Mouse (Mus musculus) CH12.LX (cell line): Measurements from ENCODE around the gene Dgkh. TPM values are rescaled to one million over a fixed set of nuclear protein-coding genes. Genes with fewer than 3 reads are reported as not detected.
A peak's percentile ranks its signal among the peaks of the same experiment; 100 is the strongest.

Experiments
- DNase-seq: peaks from one replicate; pipeline ENCODE4 v3.0.0-alpha.2; 2013; ENCODE audit errors: extremely low read depth
- H3K27ac ChIP-seq: 2 replicates; pipeline ENCODE4 v1.5.1; 2012; ENCODE audit warnings: low read depth, mild to moderate bottlenecking, control low read depth, moderate library complexity; ENCODE audit not compliant: insufficient read depth
- H3K27me3 ChIP-seq: replicated peaks from 2 replicates; pipeline ENCODE3; 2012; ENCODE audit warnings: inconsistent platforms
- H3K36me3 ChIP-seq, 2 experiments: replicated peaks in 1 of 2; 2 replicates each; pipeline versions ENCODE3 to v1.6.1; 2012; ENCODE audit warnings: inconsistent platforms in 1 of 2, low read length in 1 of 2, mild to moderate bottlenecking in 1 of 2, mixed read lengths in 1 of 2, moderate library complexity in 1 of 2; ENCODE audit not compliant: control insufficient read depth in 1 of 2, insufficient read depth in 1 of 2
- H3K4me1 ChIP-seq, 2 experiments: 2 replicates each; pipeline ENCODE4 v1.6.1; 2012; ENCODE audit warnings: inconsistent platforms in 1 of 2, moderate library complexity in 1 of 2; ENCODE audit not compliant: insufficient read depth in 2 of 2, control insufficient read depth in 1 of 2
- H3K4me2 ChIP-seq: 2 replicates; pipeline ENCODE4 v1.6.1; 2012; ENCODE audit warnings: low read depth, mild to moderate bottlenecking, control low read depth; ENCODE audit not compliant: poor library complexity, insufficient read depth, severe bottlenecking
- H3K4me3 ChIP-seq, 3 experiments: fragments of 150-350 bp in 1 of 3; sonication (generic) in 1 of 3; replicated peaks in 1 of 3; 2 replicates each; pipeline versions ENCODE3 to v1.5.1; 2011 to 2012; ENCODE audit warnings: low read depth in 2 of 3, low read length in 2 of 3, mild to moderate bottlenecking in 2 of 3, moderate library complexity in 2 of 3, control low read depth in 1 of 3, improper control_type of control experiment in 1 of 3, inconsistent platforms in 1 of 3, mixed read lengths in 1 of 3; ENCODE audit not compliant: poor library complexity in 1 of 3
- H3K79me2 ChIP-seq: replicated peaks from 2 replicates; pipeline ENCODE4 v1.6.1; 2012; ENCODE audit warnings: mild to moderate bottlenecking, moderate library complexity; ENCODE audit not compliant: control insufficient read depth, poor library complexity, insufficient read depth, severe bottlenecking; ENCODE audit errors: extremely low read depth
- H3K9ac ChIP-seq: 2 replicates; pipeline ENCODE4 v1.6.1; 2012; ENCODE audit warnings: low read depth, mild to moderate bottlenecking, control low read depth, moderate library complexity; ENCODE audit not compliant: insufficient read depth
- H3K9me3 ChIP-seq: replicated peaks from 2 replicates; pipeline ENCODE3; 2012; ENCODE audit warnings: low read length, inconsistent platforms, mixed read lengths
- BHLHE40 ChIP-seq: IDR thresholded peaks from 2 replicates; pipeline ENCODE4 v1.6.1; 2011; ENCODE audit warnings: mild to moderate bottlenecking, low read depth, low read length, improper control_type of control experiment
- EP300 ChIP-seq: IDR thresholded peaks from 2 replicates; pipeline ENCODE4 v1.6.1; 2011; ENCODE audit warnings: low read length, improper control_type of control experiment
- HCFC1 ChIP-seq: IDR thresholded peaks from 2 replicates; pipeline ENCODE4 v1.6.1; 2012; ENCODE audit warnings: low read depth, mild to moderate bottlenecking, inconsistent platforms, low read length, improper control_type of control experiment
- IRF4 ChIP-seq: IDR thresholded peaks from 2 replicates; pipeline ENCODE4 v1.6.1; 2014; ENCODE audit warnings: low read depth, mild to moderate bottlenecking, inconsistent platforms, low read length, improper control_type of control experiment
- JUN ChIP-seq: IDR thresholded peaks from 2 replicates; pipeline ENCODE4 v1.6.1; 2011; ENCODE audit warnings: low read depth, mild to moderate bottlenecking, low read length, improper control_type of control experiment, moderate library complexity; ENCODE audit not compliant: insufficient read depth
- KAT2A ChIP-seq: IDR thresholded peaks from 2 replicates; pipeline ENCODE4 v1.6.1; 2012; ENCODE audit warnings: low read length, improper control_type of control experiment, inconsistent platforms; ENCODE audit not compliant: insufficient replicate concordance
- MAFK ChIP-seq: IDR thresholded peaks from 2 replicates; pipeline ENCODE4 v1.6.1; 2011; ENCODE audit warnings: low read length, improper control_type of control experiment; ENCODE audit not compliant: insufficient replicate concordance
- MAX ChIP-seq: IDR thresholded peaks from 2 replicates; pipeline ENCODE4 v1.6.1; 2011; ENCODE audit warnings: low read length, improper control_type of control experiment
- MAZ ChIP-seq: IDR thresholded peaks from 2 replicates; pipeline ENCODE4 v1.6.1; 2012; ENCODE audit warnings: low read depth, mild to moderate bottlenecking, inconsistent platforms, low read length, improper control_type of control experiment, moderate library complexity
- MYC ChIP-seq: IDR thresholded peaks from 2 replicates; pipeline ENCODE4 v1.6.1; 2011; ENCODE audit warnings: low read depth, mild to moderate bottlenecking, improper control_type of control experiment, low read length
- NELFE ChIP-seq: IDR thresholded peaks from 2 replicates; pipeline ENCODE4 v1.6.1; 2011; ENCODE audit warnings: low read depth, low read length, improper control_type of control experiment
- NRF1 ChIP-seq: IDR thresholded peaks from 2 replicates; pipeline ENCODE4 v1.6.1; 2014; ENCODE audit warnings: low read depth, mild to moderate bottlenecking, inconsistent platforms, low read length, improper control_type of control experiment, moderate library complexity
- PAX5 ChIP-seq: IDR thresholded peaks from 2 replicates; pipeline ENCODE4 v1.6.1; 2012; ENCODE audit warnings: low read length, inconsistent platforms, mixed read lengths
- RAD21 ChIP-seq: IDR thresholded peaks from 2 replicates; pipeline ENCODE4 v1.6.1; 2011; ENCODE audit warnings: low read depth, mild to moderate bottlenecking, low read length, improper control_type of control experiment, moderate library complexity
- RCOR1 ChIP-seq: conservative IDR thresholded peaks from 2 replicates; pipeline ENCODE4 v1.6.1; 2012; ENCODE audit warnings: low read depth, mild to moderate bottlenecking, inconsistent platforms, low read length, improper control_type of control experiment
- UBTF ChIP-seq: IDR thresholded peaks from 2 replicates; pipeline ENCODE4 v1.6.1; 2012; ENCODE audit warnings: low read depth, mild to moderate bottlenecking, inconsistent platforms, low read length, improper control_type of control experiment, moderate library complexity
- ZKSCAN1 ChIP-seq: IDR thresholded peaks from 2 replicates; pipeline ENCODE4 v1.6.1; 2012; ENCODE audit warnings: low read depth, inconsistent platforms, low read length, improper control_type of control experiment, borderline replicate concordance
- ZMIZ1 ChIP-seq: IDR thresholded peaks from 2 replicates; pipeline ENCODE4 v1.6.1; 2012; ENCODE audit warnings: low read depth, mild to moderate bottlenecking, inconsistent platforms, low read length, improper control_type of control experiment
- dilution Hi-C: fragments of 300-500 bp; cut with MboI; formaldehyde crosslinking; loops from 2 replicates; pipeline ENCODE4 v1.14.3; 2020; ENCODE audit warnings: low sequenced_read_pairs; ENCODE audit not compliant: extremely low pct_unique_long_range_greater_than_20kb, extremely low pct_ligation_motif_present
- in situ Hi-C: fragments of 300-500 bp; cut with MboI; formaldehyde crosslinking; loops from 3 replicates; pipeline ENCODE4 v1.14.3; 2019; ENCODE audit warnings: low sequenced_read_pairs, low pct_ligation_motif_present, low pct_unique_long_range_greater_than_20kb, mixed read lengths
- polyA plus RNA-seq: library from polyadenylated mRNA; unstranded; fragments of >175 nt; gene quantifications from 2 replicates; pipeline ENCODE4 v1.2.1, GENCODE M21; 2012; ENCODE audit warnings: low read depth; ENCODE audit not compliant: insufficient read length
- total RNA-seq, 2 experiments: library from RNA; depleted of rRNA; stranded (reverse); fragments of 300-350 nt in 1 of 2; fragments of >200 nt in 1 of 2; gene quantifications; 2 replicates each; pipeline ENCODE4 v1.2.3; 2012 to 2014

Dgkh gene
- total and polyA plus RNA-seq, 3 experiments = 0.83 to 3.3 (median 2.4) TPM

DNA sequence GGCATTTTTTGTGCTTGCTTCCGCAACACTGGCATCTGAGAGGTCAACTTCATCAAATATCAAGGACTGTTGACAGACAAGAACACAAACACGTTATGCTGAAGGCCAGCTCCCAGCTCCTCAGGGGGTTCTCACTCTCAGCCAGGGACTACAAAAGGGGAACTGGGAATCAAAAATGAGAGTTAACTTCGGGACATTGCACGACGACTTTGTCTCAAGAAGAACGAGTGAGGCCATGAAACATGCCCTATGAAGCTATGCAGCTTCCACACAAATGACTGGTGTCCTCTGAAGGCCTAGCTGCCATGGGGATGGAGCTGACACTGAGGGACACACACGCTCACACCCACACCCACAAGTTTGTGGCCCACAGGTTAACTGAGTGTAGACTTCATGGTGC is 80.9 kb downstream of the Dgkh start:
- no peak for DNase-seq
- Histone ChIP-seq H3K4me3 (no peak overlapping the region), H3K4me1 (peaks cover 4 to 10% of the 10 kb centered on the region in 2 experiments), H3K9me3 (no peaks in the 10 kb centered on the region), H3K36me3 (peaks cover 0 to 8% of the 10 kb centered on the region in 2 experiments), H3K27me3 (no peaks in the 10 kb centered on the region), H3K4me2 (no peak overlapping the region), H3K9ac (no peak overlapping the region), H3K79me2 (no peaks in the 10 kb centered on the region), H3K27ac (no peak overlapping the region)
- in situ Hi-C loops (loop anchor here (10.0 kb wide), 1 partner anchor 57 kb away; no protein-coding TSS in a partner anchor), dilution Hi-C loops (no loop called here)
- TF ChIP-seq MAFK (no peak), MAZ (no peak), UBTF (no peak), KAT2A (no peak), NELFE (no peak), IRF4 (peak; percentile 53; the same call in 1 of the 2 replicates), MYC (no peak), PAX5 (no peak), NRF1 (no peak), RAD21 (no peak), ZKSCAN1 (no peak), JUN (no peak), BHLHE40 (no peak), EP300 (peak; percentile 42; the same call in 1 of the 2 replicates), ZMIZ1 (no peak)

DNA sequence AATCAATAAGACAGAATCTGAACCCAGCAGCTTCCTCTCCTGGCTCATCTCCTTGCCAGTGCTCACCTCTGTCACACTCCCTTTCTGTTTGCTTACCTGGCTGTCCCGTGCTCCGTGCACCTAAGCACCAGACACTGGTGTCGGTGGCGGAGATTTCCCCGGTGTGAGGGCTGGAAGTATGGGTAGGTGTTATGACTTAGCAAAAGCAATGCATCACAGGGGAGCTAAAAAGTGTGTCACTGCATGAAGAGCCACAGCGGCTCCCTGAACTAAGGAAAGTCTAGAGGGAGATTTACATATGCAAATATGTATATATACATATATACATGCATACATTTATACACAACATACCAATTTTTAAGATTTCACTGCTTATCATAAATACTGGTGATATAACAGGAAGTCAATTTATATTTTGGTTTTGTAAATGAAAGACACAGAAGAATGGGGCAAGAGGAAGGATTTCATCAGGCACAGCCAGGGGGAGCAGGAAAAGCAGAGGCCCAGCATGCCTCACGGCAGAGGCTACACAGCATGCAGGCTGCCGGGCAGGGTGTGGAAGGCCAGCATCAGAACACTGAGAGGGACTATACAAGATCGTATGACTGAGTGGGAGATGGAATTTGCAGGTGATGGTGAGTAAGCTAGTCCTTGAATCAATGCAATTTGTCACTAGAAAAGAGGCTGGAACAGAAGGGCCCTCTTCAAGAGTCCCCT is 82.0 kb downstream of the Dgkh start:
- Histone ChIP-seq H3K9ac (no peak overlapping the region), H3K36me3 (peaks cover 0 to 8% of the 10 kb centered on the region in 2 experiments), H3K27ac (no peak overlapping the region), H3K4me1 (peaks cover 4 to 10% of the 10 kb centered on the region in 2 experiments), H3K9me3 (no peaks in the 10 kb centered on the region), H3K27me3 (no peaks in the 10 kb centered on the region), H3K79me2 (no peaks in the 10 kb centered on the region), H3K4me2 (no peak overlapping the region), H3K4me3 (no peak overlapping the region)
- TF ChIP-seq ZMIZ1 (no peak), NELFE (no peak), HCFC1 (no peak), MAX (no peak), RCOR1 (no peak)
- DNase-seq = no peak
- in situ Hi-C loops = loop anchor here (10.0 kb wide), 1 partner anchor 56 kb away; no protein-coding TSS in a partner anchor
- dilution Hi-C loops = no loop called here
